Mouse (Mus musculus) stomach, embryonic 16.5 days (tissue): ENCODE results near the gene Pkn3. TPM values are rescaled to one million over a fixed set of nuclear protein-coding genes. Genes with fewer than 3 reads are reported as not detected.

ENCODE experiments used
- ATAC-seq: fragments of 200-750 bp; cut with Nextera tagmentation; 2 replicates; pipeline ENCODE4 v1.8.0; 2017; ENCODE audit warnings: moderate number of reproducible peaks, moderate TSS enrichment; ENCODE audit not compliant: insufficient read depth, low FRiP score
- H3K27ac ChIP-seq: fragments of 300-500 bp; sonication (generic); 2 replicates; pipeline ENCODE4 v1.5.1; 2014; ENCODE audit warnings: low read length
- H3K27me3 ChIP-seq: fragments of 300-500 bp; sonication (generic); 2 replicates; pipeline ENCODE4 v1.6.1; 2014; ENCODE audit warnings: low read length, control low read depth, mixed read lengths; ENCODE audit not compliant: control insufficient read depth, insufficient read depth
- H3K36me3 ChIP-seq: fragments of 300-500 bp; sonication (generic); 2 replicates; pipeline ENCODE4 v1.6.1; 2014; ENCODE audit warnings: low read length; ENCODE audit not compliant: control insufficient read depth, insufficient read depth
- H3K4me1 ChIP-seq: fragments of 300-500 bp; sonication (generic); 2 replicates; pipeline ENCODE4 v1.6.1; 2014; ENCODE audit warnings: low read length, control low read depth, mixed read lengths; ENCODE audit not compliant: control insufficient read depth, insufficient read depth
- H3K4me2 ChIP-seq: fragments of 300-500 bp; sonication (generic); 2 replicates; pipeline ENCODE4 v1.6.1; 2014; ENCODE audit warnings: low read depth, low read length, mixed read lengths
- H3K4me3 ChIP-seq: fragments of 300-500 bp; sonication (generic); replicated peaks from 2 replicates; pipeline ENCODE4 v1.5.1; 2014; ENCODE audit warnings: mild to moderate bottlenecking, low read length
- H3K9ac ChIP-seq: fragments of 300-500 bp; sonication (generic); 2 replicates; pipeline ENCODE4 v1.6.1; 2014; ENCODE audit warnings: low read length
- H3K9me3 ChIP-seq: fragments of 300-500 bp; sonication (generic); replicated peaks from 2 replicates; pipeline ENCODE4 v1.6.1; 2016; ENCODE audit warnings: low read length, control low read depth; ENCODE audit not compliant: control insufficient read depth
- WGBS: fragments of 180-500 bp; shearing (Covaris S2); extraction: QIAGEN DNeasy Blood & Tissue Kit; methylation state at CpG from one replicate; pipeline ENCODE4 v1.1.7; 2014; 5-methylcytosine and 5-hydroxymethylcytosine counted together
- polyA plus RNA-seq: library from polyadenylated mRNA; unstranded; fragments of >200 nt; fragmentation: Nextera tagmentation; extraction: Ambion mirVana; gene quantifications from 2 replicates; pipeline ENCODE4 v1.2.1, GENCODE M21; 2015

The Pkn3 gene
- polyA plus RNA-seq, 1 experiment from 2014 or later: 8.9 TPM

DNA sequence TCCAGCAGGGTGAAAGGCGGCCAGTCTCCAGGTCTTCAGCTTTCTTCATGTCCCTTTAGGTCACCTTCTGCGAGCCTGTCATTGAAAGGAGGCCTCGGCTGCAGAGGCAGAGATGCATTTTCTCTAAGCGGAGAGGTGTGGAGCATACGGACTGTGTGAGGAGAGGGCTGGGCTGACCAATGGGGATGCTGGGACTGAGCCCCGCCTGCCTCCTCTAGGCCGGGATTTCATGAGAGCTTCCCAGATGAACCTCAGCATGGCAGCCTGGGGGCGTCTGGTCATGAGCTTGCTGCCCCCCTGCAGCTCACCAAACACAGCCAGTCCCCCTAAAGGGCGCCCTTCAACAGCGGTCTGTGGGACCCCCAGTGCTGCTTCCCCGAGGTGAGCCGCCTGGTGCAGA is 7.1 kb downstream of the Pkn3 start:
- Histone ChIP-seq H3K9ac (peak overlapping the region; percentile 51; the same call in 1 of the 2 replicates), H3K27ac (no peak overlapping the region), H3K4me2 (peak overlapping the region; percentile 42), H3K27me3 (no peaks in the 10 kb centered on the region), H3K4me1 (no peaks in the 10 kb centered on the region), H3K4me3 (peak overlapping the region; percentile 29), H3K9me3 (no peaks in the 10 kb centered on the region), H3K36me3 (no peaks in the 10 kb centered on the region)
- 15% methylated on average over 12 of the region's 12 CpGs for WGBS
- peak; percentile 55; the same call in 1 of the 2 replicates for ATAC-seq

DNA sequence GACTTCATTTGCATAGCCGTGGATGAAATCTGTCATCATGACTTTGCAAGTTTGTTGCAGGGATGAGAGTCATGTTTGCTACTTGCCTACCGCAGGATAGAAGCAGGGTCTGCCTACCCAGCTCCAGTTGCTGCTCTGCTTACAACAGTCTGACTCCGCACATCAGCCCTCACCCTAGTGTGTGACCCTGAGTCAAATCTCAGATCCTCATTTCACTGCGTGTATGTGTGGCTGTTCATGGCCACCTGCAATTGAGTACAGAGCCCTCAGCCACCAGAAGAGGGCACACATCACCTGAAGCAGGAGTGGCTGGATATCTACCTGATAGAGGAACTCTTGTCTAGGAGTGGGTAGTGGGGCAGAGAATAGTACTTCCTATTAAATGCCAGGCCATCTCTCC is 9.8 kb downstream of the Pkn3 start:
- H3K27ac ChIP-seq: no peak overlapping the region
- no peak for ATAC-seq
- H3K27me3 ChIP-seq: no peaks in the 10 kb centered on the region
- H3K9ac ChIP-seq: no peak overlapping the region
- 92% methylated on average over 4 of the region's 4 CpGs for WGBS
- H3K4me3 ChIP-seq: no peak overlapping the region
- H3K9me3 ChIP-seq: no peaks in the 10 kb centered on the region
- H3K4me1 ChIP-seq: no peaks in the 10 kb centered on the region
- no peaks in the 10 kb centered on the region for H3K36me3 ChIP-seq
- H3K4me2 ChIP-seq: no peak overlapping the region

DNA sequence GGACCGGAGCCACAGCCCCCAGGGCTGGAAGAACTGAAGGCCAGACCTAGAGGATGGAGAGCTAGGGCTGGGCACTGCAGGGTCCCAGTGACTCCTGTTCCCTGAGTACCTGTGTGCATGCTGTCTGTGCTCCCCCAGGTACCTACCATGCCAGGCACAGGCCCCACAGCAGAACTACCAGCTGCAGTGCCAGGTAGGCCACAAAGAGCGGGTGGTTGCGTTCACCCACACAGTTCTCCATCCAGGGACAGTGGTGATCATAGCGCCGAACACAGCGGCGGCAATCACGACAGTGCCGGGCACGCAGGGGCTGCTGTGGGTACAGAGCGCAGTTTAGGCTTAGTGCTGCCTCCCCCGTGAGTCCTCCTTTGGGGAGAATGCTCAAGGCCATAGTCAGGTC is 14.0 kb downstream of the Pkn3 start:
- Histone ChIP-seq H3K4me1 (no peaks in the 10 kb centered on the region), H3K9ac (no peak overlapping the region), H3K36me3 (no peaks in the 10 kb centered on the region), H3K9me3 (no peaks in the 10 kb centered on the region), H3K27me3 (no peaks in the 10 kb centered on the region), H3K27ac (no peak overlapping the region), H3K4me3 (no peak overlapping the region), H3K4me2 (no peak overlapping the region)
- ATAC-seq: no peak
- 95% methylated on average over 12 of the region's 12 CpGs for WGBS

DNA sequence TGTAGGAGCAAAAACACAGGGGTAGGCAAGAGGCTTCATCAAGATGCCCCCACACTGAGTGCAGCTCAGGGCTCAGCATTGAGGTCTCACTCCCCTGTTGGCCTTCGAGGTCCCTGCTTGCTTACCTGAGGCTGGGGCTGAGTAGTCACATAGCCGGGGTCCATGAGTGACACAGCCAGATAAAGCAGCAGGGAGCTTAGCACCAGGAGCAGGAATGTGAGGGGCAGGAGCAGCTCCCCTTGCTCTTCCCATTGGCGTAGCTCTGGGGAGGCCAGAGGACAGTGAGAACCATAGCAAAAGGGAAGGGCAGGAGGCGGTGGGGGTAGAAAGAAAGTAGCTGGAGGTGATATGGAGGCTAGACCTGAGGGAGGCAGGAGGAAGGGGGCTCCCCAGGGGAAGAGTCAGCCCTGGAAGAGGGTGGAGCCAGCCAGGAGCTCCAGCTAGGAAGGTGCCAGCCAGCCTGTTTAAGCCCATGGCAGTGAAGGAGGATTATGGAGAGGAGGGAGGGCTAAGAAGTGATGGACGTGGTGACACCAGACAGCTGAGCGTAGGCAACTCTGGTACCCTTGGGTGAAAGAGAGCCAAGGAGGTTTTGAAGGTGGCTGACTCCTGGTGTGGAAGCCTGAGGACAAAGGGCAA is 14.9 kb downstream of the Pkn3 start:
- WGBS: 43% methylated on average over 6 of the region's 6 CpGs
- ATAC-seq: no peak
- H3K27ac ChIP-seq: no peak overlapping the region
- no peaks in the 10 kb centered on the region for H3K9me3 ChIP-seq
- peak overlapping the region; percentile 69 for H3K4me3 ChIP-seq
- no peaks in the 10 kb centered on the region for H3K27me3 ChIP-seq
- H3K4me1 ChIP-seq: no peaks in the 10 kb centered on the region
- H3K36me3 ChIP-seq: no peaks in the 10 kb centered on the region
- H3K4me2 ChIP-seq: peak overlapping the region; percentile 87
- H3K9ac ChIP-seq: peak overlapping the region; percentile 85; the same call in 1 of the 2 replicates

DNA sequence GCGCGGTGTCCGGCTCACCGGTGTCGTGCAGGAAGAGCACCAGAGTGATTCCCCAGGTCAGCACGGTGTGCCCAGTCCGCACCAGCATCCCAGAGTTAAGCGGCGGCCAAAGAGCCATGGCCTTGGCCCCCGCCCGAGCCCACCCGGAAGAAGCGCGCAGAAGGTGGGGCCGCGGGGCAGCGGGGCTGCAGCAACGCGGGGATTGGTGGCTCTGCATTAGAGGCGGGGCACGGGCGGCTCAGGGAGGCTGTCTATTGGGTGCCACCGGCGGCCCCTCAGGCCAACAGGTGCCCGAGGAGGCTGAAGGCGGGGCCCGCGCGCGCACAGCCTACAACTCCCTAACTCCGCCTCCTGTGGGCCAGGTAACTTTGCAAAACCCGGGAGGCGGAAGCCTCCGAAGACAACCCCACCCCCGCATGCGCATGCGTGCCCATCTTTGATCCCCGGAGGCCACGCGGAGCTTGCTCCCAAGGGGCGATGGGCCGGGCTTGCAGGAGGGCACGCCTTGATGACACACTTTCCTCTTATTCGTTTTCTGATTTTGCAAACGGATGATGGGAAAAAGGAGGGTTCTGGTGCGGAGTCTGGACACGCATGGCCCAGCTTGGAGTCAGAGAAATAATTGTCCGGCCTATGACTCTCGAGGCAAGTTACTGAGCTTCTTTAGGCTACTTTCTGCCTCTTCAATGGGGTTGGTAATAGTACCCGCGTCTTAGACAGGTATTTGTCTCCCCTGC is 16.2 kb downstream of the Pkn3 start, which contains the start of gene Zdhhc12:
Gene Zdhhc12 (minus strand): TSS at position 178 of the 737 bp plus-strand sequence.
- Histone ChIP-seq H3K27ac (peak within 1 kb of the TSS; percentile 82), H3K27me3 (no peaks in the 10 kb centered on the region), H3K9ac (peak within 1 kb of the TSS; percentile 85), H3K9me3 (no peaks in the 10 kb centered on the region), H3K4me3 (peak within 1 kb of the TSS; percentile 69), H3K4me1 (no peaks in the 10 kb centered on the region), H3K36me3 (no peaks in the 10 kb centered on the region), H3K4me2 (peak within 1 kb of the TSS; percentile 87)
- WGBS: under 1% methylated on average over 51 of the region's 51 CpGs
- ATAC-seq: peak; percentile 98

DNA sequence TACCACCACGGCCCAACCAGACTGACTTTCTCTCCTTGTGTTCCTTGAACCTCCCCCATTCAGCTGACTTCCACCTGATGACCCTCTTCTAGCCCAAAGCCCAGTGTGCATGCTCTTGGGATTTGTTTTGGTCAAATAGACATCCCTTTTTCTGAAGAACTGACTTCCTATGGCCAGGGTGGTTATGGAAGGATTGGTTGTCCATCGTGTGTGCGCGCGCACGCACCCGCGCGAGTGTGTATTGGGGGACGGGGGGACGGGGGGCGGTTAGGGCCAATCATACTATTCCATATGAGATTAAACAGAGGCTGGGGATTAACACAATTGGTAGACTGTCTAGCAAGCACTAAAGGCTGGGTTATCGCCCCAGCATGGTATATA is 16.7 kb downstream of the Pkn3 start:
- peak overlapping the region; percentile 85 for H3K9ac ChIP-seq
- peak overlapping the region; percentile 69 for H3K4me3 ChIP-seq
- no peaks in the 10 kb centered on the region for H3K27me3 ChIP-seq
- ATAC-seq: no peak
- no peaks in the 10 kb centered on the region for H3K9me3 ChIP-seq
- H3K27ac ChIP-seq: peak overlapping the region; percentile 82
- H3K4me2 ChIP-seq: peak overlapping the region; percentile 87
- WGBS: under 1% methylated on average over 13 of the region's 13 CpGs
- H3K36me3 ChIP-seq: no peaks in the 10 kb centered on the region
- no peaks in the 10 kb centered on the region for H3K4me1 ChIP-seq

DNA sequence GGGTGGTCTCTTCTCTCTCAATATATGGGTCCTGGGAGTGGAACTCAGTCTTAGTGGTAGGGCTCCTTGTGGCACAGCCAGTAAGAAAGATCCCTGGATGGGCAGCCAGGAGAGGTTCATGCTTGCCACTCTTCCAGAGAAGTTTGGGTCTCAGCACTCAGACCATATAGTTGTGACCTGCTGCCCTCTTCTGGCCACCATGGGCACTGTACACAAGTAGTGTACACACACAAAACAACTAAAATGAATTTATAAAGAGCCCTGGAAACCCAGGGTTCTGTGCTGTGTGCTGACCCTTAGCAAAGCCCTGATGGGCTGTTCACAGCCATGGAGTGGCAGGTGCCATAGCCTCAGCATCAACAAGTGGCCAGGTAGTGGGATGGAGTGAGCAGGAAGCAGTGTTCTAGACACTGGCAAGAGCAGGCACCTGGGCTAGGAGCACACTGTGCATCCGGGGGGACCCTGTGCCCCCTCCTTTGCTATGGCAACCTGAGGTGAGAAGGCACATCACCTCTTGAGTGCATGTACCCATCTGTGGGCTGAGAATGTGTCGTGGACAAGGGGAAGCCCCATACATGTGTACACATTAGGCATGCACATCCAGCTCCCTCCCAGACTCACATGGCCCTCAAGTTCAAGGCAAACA is 18.5 kb downstream of the Pkn3 start:
- H3K9ac ChIP-seq: no peak overlapping the region
- H3K9me3 ChIP-seq: no peaks in the 10 kb centered on the region
- WGBS: 84% methylated on average over 2 of the region's 2 CpGs
- H3K4me1 ChIP-seq: no peaks in the 10 kb centered on the region
- H3K27me3 ChIP-seq: no peaks in the 10 kb centered on the region
- no peak overlapping the region for H3K4me2 ChIP-seq
- no peak overlapping the region for H3K4me3 ChIP-seq
- 0 out of 2 replicates have a peak, but pooled peaks cover 4% of the 10 kb centered on the region for H3K36me3 ChIP-seq
- no peak for ATAC-seq
- H3K27ac ChIP-seq: no peak overlapping the region

DNA sequence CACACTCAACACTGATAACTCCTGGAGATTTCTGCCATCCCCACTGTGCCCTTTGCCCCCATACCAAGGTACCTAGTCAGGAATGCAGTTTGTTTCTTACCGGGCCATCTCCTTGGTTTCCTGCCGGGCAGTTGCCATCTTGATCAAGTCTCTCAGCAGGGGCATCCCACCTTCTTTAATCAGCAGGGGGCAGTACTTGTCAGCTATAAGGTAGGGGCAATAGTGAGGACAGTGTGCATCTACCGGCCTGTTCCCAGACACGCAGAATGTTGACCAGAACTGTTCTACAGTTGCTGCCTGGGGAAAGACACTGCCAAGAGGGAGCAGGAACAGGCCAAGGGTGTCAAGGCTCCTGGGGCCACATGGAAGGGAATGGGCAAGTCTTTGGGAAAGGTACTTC is 22.7 kb downstream of the Pkn3 start:
- Histone ChIP-seq H3K4me2 (no peak overlapping the region), H3K27ac (no peak overlapping the region), H3K36me3 (peaks cover 29% of the 10 kb centered on the region; the same call in 1 of the 2 replicates), H3K4me3 (no peak overlapping the region), H3K4me1 (no peaks in the 10 kb centered on the region), H3K27me3 (no peaks in the 10 kb centered on the region), H3K9ac (no peak overlapping the region), H3K9me3 (no peaks in the 10 kb centered on the region)
- ATAC-seq: no peak
- 67% methylated on average over 4 of the region's 4 CpGs for WGBS

DNA sequence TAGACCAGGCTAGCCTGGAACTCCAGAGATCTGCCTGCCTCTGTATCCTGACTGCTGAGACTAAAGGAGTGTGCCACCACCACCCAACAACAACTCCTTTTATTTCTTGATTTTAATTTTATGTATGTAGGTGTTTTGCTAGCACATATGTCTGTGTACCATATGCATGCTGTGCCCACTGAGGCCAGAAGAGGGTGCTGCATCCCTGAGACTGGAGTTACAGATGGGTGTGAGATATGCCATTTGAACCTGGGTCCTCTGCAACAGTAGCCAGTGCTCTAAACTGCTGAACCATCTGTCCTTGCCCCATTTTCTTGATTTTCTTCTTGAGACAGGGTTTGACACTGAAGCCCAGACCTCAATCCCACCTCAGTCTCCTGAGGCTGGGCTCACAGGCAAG is 28.9 kb downstream of the Pkn3 start:
- peaks cover 24% of the 10 kb centered on the region for H3K36me3 ChIP-seq
- no peaks in the 10 kb centered on the region for H3K4me1 ChIP-seq
- H3K4me2 ChIP-seq: no peak overlapping the region
- no peaks in the 10 kb centered on the region for H3K9me3 ChIP-seq
- ATAC-seq: no peak
- H3K27ac ChIP-seq: no peak overlapping the region
- H3K4me3 ChIP-seq: no peak overlapping the region
- no peak overlapping the region for H3K9ac ChIP-seq
- H3K27me3 ChIP-seq: no peaks in the 10 kb centered on the region
